Mouse (Mus musculus) erythroblast, embryonic 14.5 days (primary cell): ENCODE measurements around the gene AC161166.1. TPM values are rescaled to one million over a fixed set of nuclear protein-coding genes. Genes with fewer than 3 reads are reported as not detected.

ENCODE experiments used
- H3K27me3 ChIP-seq: 2 replicates; pipeline ENCODE4 v1.6.1; 2012; ENCODE audit warnings: inconsistent platforms; ENCODE audit not compliant: control insufficient read depth
- H3K36me3 ChIP-seq: 2 replicates; pipeline ENCODE4 v1.6.1; 2012; ENCODE audit warnings: mild to moderate bottlenecking, inconsistent platforms; ENCODE audit not compliant: control insufficient read depth
- H3K4me1 ChIP-seq: 2 replicates; pipeline ENCODE4 v1.6.1; 2012; ENCODE audit warnings: inconsistent platforms; ENCODE audit not compliant: control insufficient read depth
- H3K4me3 ChIP-seq: replicated peaks from 2 replicates; pipeline ENCODE3; 2012; ENCODE audit warnings: moderate library complexity, mild to moderate bottlenecking, inconsistent platforms
- H3K9me3 ChIP-seq: 2 replicates; pipeline ENCODE4 v1.6.1; 2012; ENCODE audit warnings: low read length, inconsistent platforms, mixed read lengths; ENCODE audit not compliant: control insufficient read depth
- GATA1 ChIP-seq: IDR thresholded peaks from 2 replicates; pipeline ENCODE4 v1.6.1; 2012; ENCODE audit warnings: low read length, inconsistent platforms, mixed read lengths
- TAL1 ChIP-seq: IDR thresholded peaks from 3 replicates; pipeline ENCODE4 v1.6.1; 2012; ENCODE audit warnings: low read length, inconsistent platforms, mixed read lengths
- polyA plus RNA-seq: library from polyadenylated mRNA; stranded (reverse); fragments of >175 nt; gene quantifications from 2 replicates; pipeline ENCODE4 v1.2.3, GENCODE M21; 2012

AC161166.1 gene
- polyA plus RNA-seq, 1 experiment, result not detected

- peaks cover 73% of the 10 kb centered on the region for H3K27me3 ChIP-seq
- H3K36me3 ChIP-seq, result no peaks in the 10 kb centered on the region
- H3K4me3 ChIP-seq, result peak within 1 kb of the TSS; percentile 55
- TF ChIP-seq TAL1 (no peak), GATA1 (no peak)
- H3K4me1 ChIP-seq, result peaks cover 9% of the 10 kb centered on the region
- H3K9me3 ChIP-seq, result peaks cover 13% of the 10 kb centered on the region
Observed at GRCm38 (mm10) chr7:24481474-24482207, 30.6 kb downstream of the AC161166.1 start, which contains the start of gene Cadm4. Cadm4 (plus strand) TSS chr7:24482023.

GRCm38 (mm10) chr7:24480986-24481473 lies 31.2 kb downstream of the AC161166.1 start:
- TF ChIP-seq TAL1 (no peak), GATA1 (no peak)
- Histone ChIP-seq H3K4me3 (no peak overlapping the region), H3K9me3 (peaks cover 13% of the 10 kb centered on the region), H3K27me3 (peaks cover 73% of the 10 kb centered on the region), H3K36me3 (no peaks in the 10 kb centered on the region), H3K4me1 (peaks cover 9% of the 10 kb centered on the region)

- H3K27me3 ChIP-seq, result peaks cover 68% of the 10 kb centered on the region
- H3K4me3 ChIP-seq, result no peak overlapping the region
Observed at GRCm38 (mm10) chr7:24480121-24480941, 31.9 kb downstream of the AC161166.1 start.

GRCm38 (mm10) chr7:24479685-24480084 lies 32.6 kb downstream of the AC161166.1 start:
- TF ChIP-seq TAL1, result no peak
- TF ChIP-seq GATA1, result no peak
- peaks cover 9% of the 10 kb centered on the region for H3K4me1 ChIP-seq
- no peaks in the 10 kb centered on the region for H3K36me3 ChIP-seq
- peaks cover 62% of the 10 kb centered on the region for H3K27me3 ChIP-seq
- no peak overlapping the region for H3K4me3 ChIP-seq
- H3K9me3 ChIP-seq, result peaks cover 13% of the 10 kb centered on the region

More at GRCm38 (mm10) chr7:24480121-24480941, 31.9 kb downstream of the AC161166.1 start:
- no peaks in the 10 kb centered on the region for H3K36me3 ChIP-seq
- H3K4me1 ChIP-seq, result peaks cover 9% of the 10 kb centered on the region
- no peak for TF ChIP-seq TAL1
- TF ChIP-seq GATA1, result no peak
- H3K9me3 ChIP-seq, result peaks cover 13% of the 10 kb centered on the region

GRCm38 (mm10) chr7:24478911-24479310 lies 33.3 kb downstream of the AC161166.1 start:
- Histone ChIP-seq H3K27me3 (peaks cover 54% of the 10 kb centered on the region), H3K36me3 (no peaks in the 10 kb centered on the region), H3K4me1 (peaks cover 9% of the 10 kb centered on the region), H3K9me3 (peaks cover 13% of the 10 kb centered on the region), H3K4me3 (no peak overlapping the region)
- TF ChIP-seq GATA1 (no peak), TAL1 (no peak)

GRCm38 (mm10) chr7:24476856-24477255 lies 35.4 kb downstream of the AC161166.1 start:
- TF ChIP-seq GATA1, result no peak
- no peak for TF ChIP-seq TAL1
- H3K36me3 ChIP-seq, result no peaks in the 10 kb centered on the region
- H3K4me3 ChIP-seq, result no peak overlapping the region
- peaks cover 13% of the 10 kb centered on the region for H3K9me3 ChIP-seq
- H3K27me3 ChIP-seq, result peaks cover 33% of the 10 kb centered on the region
- H3K4me1 ChIP-seq, result peaks cover 7% of the 10 kb centered on the region

GRCm38 (mm10) chr7:24476338-24476737 lies 35.9 kb downstream of the AC161166.1 start:
- Histone ChIP-seq H3K9me3 (peaks cover 10% of the 10 kb centered on the region), H3K27me3 (peaks cover 28% of the 10 kb centered on the region), H3K36me3 (no peaks in the 10 kb centered on the region), H3K4me3 (no peak overlapping the region), H3K4me1 (peaks cover 2% of the 10 kb centered on the region)
- no peak for TF ChIP-seq GATA1
- TF ChIP-seq TAL1, result no peak

GRCm38 (mm10) chr7:24474811-24475506 lies 37.3 kb downstream of the AC161166.1 start:
- H3K4me3 ChIP-seq, result no peak overlapping the region
- TF ChIP-seq GATA1 (no peak), TAL1 (no peak)
- H3K4me1 ChIP-seq, result no peaks in the 10 kb centered on the region
- H3K27me3 ChIP-seq, result peaks cover 14% of the 10 kb centered on the region
- no peaks in the 10 kb centered on the region for H3K36me3 ChIP-seq
- H3K9me3 ChIP-seq, result peaks cover 10% of the 10 kb centered on the region
